Mouse (Mus musculus): Measurements from ENCODE around the gene Rnf208. TPM values are rescaled to one million over a fixed set of nuclear protein-coding genes. Genes with fewer than 3 reads are reported as not detected.

Gene Rnf208
- total RNA-seq, 1 experiment from 2014 or later, result 0.37 TPM

DNA sequence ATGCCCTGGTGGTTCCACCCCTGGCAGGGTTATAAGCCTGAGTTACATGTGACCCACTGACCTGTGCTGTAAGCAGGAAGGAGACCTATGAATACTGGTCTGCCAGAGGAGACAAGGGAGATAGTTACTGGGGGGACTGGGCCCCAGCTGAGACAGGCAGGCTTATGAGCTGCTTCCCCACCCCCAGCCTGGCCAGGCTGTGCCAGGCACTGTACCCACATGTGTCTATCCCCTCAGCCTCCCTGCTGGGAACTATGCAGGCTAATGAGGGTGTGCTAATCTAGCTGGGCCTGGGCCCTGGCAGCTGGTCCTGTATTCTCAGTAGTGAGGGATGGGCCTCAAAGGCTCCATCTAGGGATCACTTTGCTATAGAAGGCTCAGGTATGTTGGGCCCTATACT, 25.2 kb downstream of the Rnf208 start:
- ATAC-seq (replicated peaks; ENCODE audit: low read depth, poor library complexity, severe bottlenecking), result no peak

- no peak for ATAC-seq (replicated peaks; ENCODE audit: low read depth, poor library complexity, severe bottlenecking)
Observed at GRCm38 (mm10) chr2:25267746-25268309, 25.8 kb downstream of the Rnf208 start.

DNA sequence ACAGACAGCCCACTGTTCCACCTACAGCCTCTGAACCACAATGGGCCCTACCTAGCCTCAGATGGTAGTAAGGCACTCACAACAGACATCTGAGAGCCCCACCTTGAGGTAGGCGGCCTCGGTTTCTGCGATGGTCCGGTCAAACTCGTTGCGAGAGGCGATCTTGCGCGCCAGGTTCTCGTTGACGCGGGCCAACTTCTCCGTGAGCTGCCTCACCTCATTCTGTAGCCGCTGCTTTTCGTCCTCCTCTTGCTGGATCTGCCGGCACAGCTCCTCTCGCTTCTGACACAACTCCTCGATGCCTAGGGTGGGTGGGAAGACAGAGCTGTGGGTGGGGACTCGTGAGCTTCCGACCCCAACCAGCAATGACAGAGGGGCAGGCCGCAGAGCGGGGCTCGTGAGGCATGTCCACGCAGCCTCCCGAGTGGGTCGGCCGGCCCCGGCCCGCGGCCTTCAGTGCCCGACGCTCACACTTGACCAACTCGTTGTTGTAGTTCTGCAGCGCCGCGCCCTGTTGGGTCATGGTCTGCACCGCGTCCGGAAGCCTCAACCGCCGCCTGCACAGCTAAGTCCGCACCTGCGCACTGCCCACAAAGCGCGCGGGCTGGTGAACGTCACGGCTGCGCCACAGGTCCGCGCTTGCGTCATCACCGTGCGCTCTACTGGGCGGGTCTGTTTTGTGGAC, 29.9 kb downstream of the Rnf208 start, which contains the start of the genes Ssna1 and Anapc2:
TSS of gene Ssna1 (minus strand) at position 612 of the 685 bp plus-strand sequence.
TSS of gene Anapc2 (plus strand) at position 652 of the 685 bp plus-strand sequence.
- peak; percentile 93 for ATAC-seq (replicated peaks; ENCODE audit: low read depth, poor library complexity, severe bottlenecking)

- ATAC-seq (replicated peaks; ENCODE audit: low read depth, poor library complexity, severe bottlenecking), result no peak
Observed at GRCm38 (mm10) chr2:25272515-25272914, 30.5 kb downstream of the Rnf208 start.

GRCm38 (mm10) chr2:25273010-25273409, 31.0 kb downstream of the Rnf208 start:
- no peak for ATAC-seq (replicated peaks; ENCODE audit: low read depth, poor library complexity, severe bottlenecking)

- peak; percentile 99 for ATAC-seq (replicated peaks; ENCODE audit: low read depth, poor library complexity, severe bottlenecking)
Observed at GRCm38 (mm10) chr2:25278928-25279882, 37.1 kb downstream of the Rnf208 start.

DNA sequence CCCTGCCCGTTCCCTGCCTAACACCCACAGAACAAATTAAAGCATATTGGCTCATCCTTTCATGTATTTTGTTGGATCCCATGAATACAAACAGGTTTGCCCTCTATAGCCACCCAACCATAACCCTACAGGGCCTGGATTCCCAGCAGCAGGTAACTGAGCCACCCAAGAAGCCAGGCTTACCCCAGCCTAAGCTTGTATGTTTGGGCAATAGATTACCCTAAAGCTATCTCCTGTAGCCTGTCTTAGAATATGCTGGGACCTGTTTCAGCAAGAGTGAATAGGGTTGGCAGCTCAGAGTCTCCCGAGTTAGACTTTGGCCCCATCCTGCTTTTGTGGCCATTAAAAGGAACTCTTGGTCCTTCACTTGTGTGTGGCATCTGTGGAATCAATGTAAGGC, 43.5 kb downstream of the Rnf208 start:
- no peak for ATAC-seq (replicated peaks; ENCODE audit: low read depth, poor library complexity, severe bottlenecking)

- peak; percentile 45 for ATAC-seq (replicated peaks; ENCODE audit: low read depth, poor library complexity, severe bottlenecking)
Observed at GRCm38 (mm10) chr2:25286314-25286713, 44.3 kb downstream of the Rnf208 start.

- peak; percentile 40 for ATAC-seq (replicated peaks; ENCODE audit: low read depth, poor library complexity, severe bottlenecking)
Observed at GRCm38 (mm10) chr2:25286837-25287636, 45.0 kb downstream of the Rnf208 start.

DNA sequence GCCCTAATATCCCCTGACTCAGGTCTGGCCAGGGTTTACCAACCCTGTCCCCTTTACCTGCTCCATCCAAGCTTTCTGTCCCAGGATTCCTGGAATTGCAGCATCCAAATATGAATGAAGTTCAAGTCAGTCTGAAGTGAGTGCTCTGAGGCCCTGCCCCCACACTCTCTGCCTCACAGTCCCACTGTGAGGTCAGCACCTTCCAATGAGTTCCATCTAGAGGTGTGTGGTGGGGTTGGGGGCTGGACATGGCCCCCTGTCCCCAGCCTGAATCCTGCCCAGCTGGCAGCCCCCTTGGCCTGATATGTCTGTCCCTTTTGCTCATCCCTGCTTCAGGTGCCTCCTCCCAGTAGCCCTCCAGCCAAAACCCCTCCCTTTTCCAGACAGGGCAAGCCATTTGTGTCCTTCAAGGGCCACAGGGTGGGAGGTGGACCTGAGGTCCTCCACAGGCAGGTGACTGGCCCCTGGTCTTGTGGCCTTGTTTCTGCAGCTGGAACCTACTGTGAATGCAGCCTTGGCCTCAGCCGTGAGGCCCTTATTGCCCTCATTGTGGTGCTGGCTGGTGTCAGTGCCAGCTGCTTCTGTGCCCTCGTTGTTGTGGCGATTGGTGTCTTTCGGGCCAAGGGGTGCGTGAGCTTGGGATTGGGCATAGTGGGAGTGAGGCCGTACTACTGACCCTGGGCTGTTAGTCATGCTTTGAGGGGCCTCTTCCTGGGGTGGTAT, 46.0 kb downstream of the Rnf208 start, which contains the start of gene Tmem210:
TSS of gene Tmem210 (plus strand) at position 219 of the 723 bp plus-strand sequence.
- no peak for ATAC-seq (replicated peaks; ENCODE audit: low read depth, poor library complexity, severe bottlenecking)

- ATAC-seq (replicated peaks; ENCODE audit: low read depth, poor library complexity, severe bottlenecking), result no peak
Observed at GRCm38 (mm10) chr2:25288734-25289345, 46.8 kb downstream of the Rnf208 start.

GRCm38 (mm10) chr2:25289651-25290050, 47.6 kb downstream of the Rnf208 start, which contains the start of gene Lrrc26:
TSS of gene Lrrc26 (plus strand) at chr2:25289915.
- no peak for ATAC-seq (replicated peaks; ENCODE audit: low read depth, poor library complexity, severe bottlenecking)

DNA sequence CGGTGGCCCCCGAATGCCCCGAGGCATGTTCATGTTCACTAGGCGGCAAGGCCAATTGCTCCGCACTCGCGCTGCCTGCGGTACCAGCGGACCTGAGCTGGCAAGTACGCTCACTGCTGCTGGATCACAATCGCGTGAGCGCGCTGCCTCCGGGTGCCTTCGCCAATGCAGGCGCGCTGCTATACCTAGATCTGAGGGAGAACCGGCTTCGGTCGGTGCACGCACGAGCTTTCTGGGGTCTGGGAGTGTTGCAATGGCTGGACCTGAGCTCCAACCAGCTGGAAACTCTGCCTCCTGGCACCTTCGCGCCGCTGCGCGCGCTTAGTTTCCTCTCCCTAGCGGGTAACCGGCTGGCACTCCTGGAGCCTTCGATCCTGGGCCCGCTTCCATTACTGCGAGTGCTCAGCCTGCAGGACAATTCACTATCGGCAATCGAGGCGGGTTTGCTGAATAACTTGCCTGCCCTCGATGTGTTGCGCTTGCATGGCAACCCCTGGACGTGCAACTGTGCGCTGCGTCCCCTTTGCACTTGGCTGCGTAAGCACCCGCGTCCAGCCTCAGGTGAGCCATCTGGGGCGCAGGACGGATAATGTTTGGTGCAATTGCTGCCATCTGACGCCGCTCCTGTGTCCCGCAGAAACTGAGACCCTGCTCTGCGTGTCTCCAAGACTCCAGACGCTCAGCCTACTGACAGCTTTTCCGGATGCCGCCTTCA, 48.2 kb downstream of the Rnf208 start:
- ATAC-seq (replicated peaks; ENCODE audit: low read depth, poor library complexity, severe bottlenecking), result no peak

GRCm38 (mm10) chr2:25290816-25291130, 48.7 kb downstream of the Rnf208 start:
- ATAC-seq (replicated peaks; ENCODE audit: low read depth, poor library complexity, severe bottlenecking), result no peak

- ATAC-seq (replicated peaks; ENCODE audit: low read depth, poor library complexity, severe bottlenecking), result no peak
Observed at GRCm38 (mm10) chr2:25291184-25292053, 49.4 kb downstream of the Rnf208 start.

DNA sequence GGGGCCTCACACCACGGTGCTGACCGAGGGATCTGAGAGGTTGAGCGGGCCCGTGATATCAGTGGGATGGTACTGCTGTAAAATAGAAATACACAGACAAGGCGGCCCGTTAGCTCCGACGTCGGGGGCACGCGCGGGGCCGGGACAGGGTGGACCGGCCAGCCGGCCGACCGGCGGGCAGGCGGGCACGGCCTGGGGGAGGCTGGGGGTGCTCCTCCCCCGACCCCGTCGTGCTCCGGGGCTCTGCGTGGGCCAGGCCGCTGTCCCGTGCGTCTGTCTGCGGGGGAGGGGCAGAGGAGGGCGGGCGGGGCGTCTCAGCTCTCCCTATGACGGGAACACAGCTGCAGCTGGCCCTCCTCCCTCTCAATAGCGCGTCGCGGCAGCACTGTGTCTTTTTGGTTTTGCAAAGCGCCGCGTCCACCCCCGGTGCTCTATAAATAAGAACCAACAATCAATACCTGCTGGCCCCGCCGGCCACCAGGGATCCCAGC, 50.0 kb downstream of the Rnf208 start:
- ATAC-seq (replicated peaks; ENCODE audit: low read depth, poor library complexity, severe bottlenecking), result no peak

DNA sequence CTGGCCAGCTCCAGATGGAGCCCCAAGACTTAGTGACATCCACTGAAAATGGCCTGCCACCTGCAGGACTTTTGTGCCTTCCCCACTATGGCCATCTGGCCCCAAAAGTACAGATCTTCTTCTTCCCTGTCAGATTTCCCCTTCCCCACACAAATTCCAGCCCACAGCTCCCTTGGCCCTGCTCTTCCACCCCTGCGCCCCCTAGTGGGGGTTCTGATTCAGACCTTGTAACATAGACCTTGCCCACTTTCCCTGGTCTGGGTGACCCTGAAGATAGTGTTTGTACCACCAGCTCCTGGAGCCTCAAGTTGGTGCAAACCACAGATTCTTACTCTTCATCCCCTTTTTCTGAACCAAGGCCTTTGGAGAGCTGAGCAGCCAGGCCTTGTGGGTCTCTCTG, 50.8 kb downstream of the Rnf208 start:
- peak; percentile 64 for ATAC-seq (replicated peaks; ENCODE audit: low read depth, poor library complexity, severe bottlenecking)

Data from common myeloid progenitor, adult 5-6 weeks (primary cell).